Mouse (Mus musculus) lung, embryonic 14.5 days (tissue): ENCODE data around the gene St5. TPM values are rescaled to one million over a fixed set of nuclear protein-coding genes. Genes with fewer than 3 reads are reported as not detected.

Experiments used
- ATAC-seq: fragments of 200-750 bp; cut with Nextera tagmentation; 2 replicates; pipeline ENCODE4 v1.8.0; 2017; ENCODE audit warnings: mild to moderate bottlenecking, moderate TSS enrichment, moderate library complexity; ENCODE audit not compliant: insufficient read depth
- DNase-seq: peaks from one replicate; pipeline ENCODE4 v3.0.0-alpha.2; 2015
- H3K27ac ChIP-seq: fragments of 300-500 bp; sonication (generic); 2 replicates; pipeline ENCODE4 v1.5.1; 2014; ENCODE audit warnings: low read depth, mild to moderate bottlenecking, moderate library complexity
- H3K27me3 ChIP-seq: fragments of 300-500 bp; sonication (generic); 2 replicates; pipeline ENCODE4 v1.6.1; 2014; ENCODE audit warnings: low read length, control low read depth; ENCODE audit not compliant: insufficient read depth
- H3K36me3 ChIP-seq: fragments of 300-500 bp; sonication (generic); 2 replicates; pipeline ENCODE4 v1.6.1; 2014; ENCODE audit warnings: control low read depth; ENCODE audit not compliant: insufficient read depth
- H3K4me1 ChIP-seq: fragments of 300-500 bp; sonication (generic); 2 replicates; pipeline ENCODE4 v1.6.1; 2014; ENCODE audit warnings: antibody characterized with exemption, control low read depth; ENCODE audit not compliant: insufficient read depth
- H3K4me2 ChIP-seq: fragments of 300-500 bp; sonication (generic); 2 replicates; pipeline ENCODE4 v1.6.1; 2014; ENCODE audit warnings: mild to moderate bottlenecking
- H3K4me3 ChIP-seq: fragments of 300-500 bp; sonication (generic); 2 replicates; pipeline ENCODE4 v1.5.1; 2014; ENCODE audit warnings: low read depth, low read length
- H3K9ac ChIP-seq: fragments of 300-500 bp; sonication (generic); 2 replicates; pipeline ENCODE4 v1.6.1; 2014
- H3K9me3 ChIP-seq: fragments of 300-500 bp; sonication (generic); 2 replicates; pipeline ENCODE4 v1.6.1; 2016; ENCODE audit warnings: low read depth, low read length, control low read depth
- CTCF ChIP-seq: IDR thresholded peaks from 2 replicates; pipeline ENCODE4 v1.5.1; 2016; ENCODE audit warnings: antibody characterized with exemption, low read depth
- WGBS: fragments of 180-500 bp; shearing (Covaris S2); extraction: QIAGEN DNeasy Blood & Tissue Kit; methylation state at CpG from one replicate; pipeline ENCODE4 v1.1.7; 2014; 5-methylcytosine and 5-hydroxymethylcytosine counted together
- polyA plus RNA-seq: library from polyadenylated mRNA; unstranded; fragments of >200 nt; fragmentation: Nextera tagmentation; extraction: Ambion mirVana; gene quantifications from 2 replicates; pipeline ENCODE4 v1.2.1, GENCODE M21; 2014

Gene St5
- polyA plus RNA-seq, 1 experiment from 2014 or later: 68.6 TPM

- WGBS: 62% methylated on average over 3 of the region's 3 CpGs
- no peak overlapping the region for H3K4me3 ChIP-seq
- no peaks in the 10 kb centered on the region for H3K9me3 ChIP-seq
- H3K27me3 ChIP-seq: no peaks in the 10 kb centered on the region
- TF ChIP-seq CTCF: no peak
- H3K9ac ChIP-seq: no peak overlapping the region
- ATAC-seq (no peak), DNase-seq (no peak)
- H3K4me1 ChIP-seq: peaks cover 21% of the 10 kb centered on the region; the same call in 1 of the 2 replicates
- H3K27ac ChIP-seq: peak overlapping the region; percentile 21; the same call in 1 of the 2 replicates
- no peak overlapping the region for H3K4me2 ChIP-seq
- H3K36me3 ChIP-seq: no peaks in the 10 kb centered on the region
Observed at GRCm38 (mm10) chr7:109600702-109601101, 102.7 kb downstream of the St5 start.

- Histone ChIP-seq H3K27ac (no peak overlapping the region), H3K4me1 (peaks cover 21% of the 10 kb centered on the region; the same call in 1 of the 2 replicates), H3K4me2 (no peak overlapping the region), H3K9ac (no peak overlapping the region), H3K9me3 (no peaks in the 10 kb centered on the region), H3K36me3 (no peaks in the 10 kb centered on the region), H3K27me3 (no peaks in the 10 kb centered on the region), H3K4me3 (no peak overlapping the region)
- no peak for TF ChIP-seq CTCF
- DNase-seq (no peak), ATAC-seq (no peak)
- 76% methylated on average over 4 of the region's 4 CpGs for WGBS
Observed at GRCm38 (mm10) chr7:109599998-109600397, 103.4 kb downstream of the St5 start.

GRCm38 (mm10) chr7:109594845-109595531, 108.4 kb downstream of the St5 start:
- Histone ChIP-seq H3K27ac (no peak overlapping the region), H3K4me1 (peaks cover 14% of the 10 kb centered on the region; the same call in 1 of the 2 replicates), H3K4me2 (no peak overlapping the region), H3K36me3 (no peaks in the 10 kb centered on the region), H3K27me3 (no peaks in the 10 kb centered on the region), H3K4me3 (no peak overlapping the region), H3K9me3 (no peaks in the 10 kb centered on the region), H3K9ac (no peak overlapping the region)
- ATAC-seq: no peak; the same call in 1 of the 2 replicates
- no peak for DNase-seq
- no peak for TF ChIP-seq CTCF
- 75% methylated on average over 2 of the region's 2 CpGs for WGBS

- no peak overlapping the region for H3K4me3 ChIP-seq
- ATAC-seq: no peak
- no peak for TF ChIP-seq CTCF
- no peak for DNase-seq
- H3K9ac ChIP-seq: no peak overlapping the region
- H3K4me1 ChIP-seq: peaks cover 20% of the 10 kb centered on the region
- H3K9me3 ChIP-seq: no peaks in the 10 kb centered on the region
- no peak overlapping the region for H3K27ac ChIP-seq
- no peaks in the 10 kb centered on the region for H3K36me3 ChIP-seq
- no peaks in the 10 kb centered on the region for H3K27me3 ChIP-seq
- H3K4me2 ChIP-seq: no peak overlapping the region
Observed at GRCm38 (mm10) chr7:109593992-109594391, 109.4 kb downstream of the St5 start.

- Histone ChIP-seq H3K9me3 (no peaks in the 10 kb centered on the region), H3K27me3 (no peaks in the 10 kb centered on the region), H3K27ac (peak overlapping the region; percentile 64), H3K4me2 (no peak overlapping the region), H3K4me3 (no peak overlapping the region), H3K36me3 (no peaks in the 10 kb centered on the region), H3K9ac (no peak overlapping the region), H3K4me1 (peaks cover 25% of the 10 kb centered on the region)
- TF ChIP-seq CTCF: no peak
- ATAC-seq (peak; percentile 57), DNase-seq (peak; percentile 57)
- WGBS: 25% methylated on average over 4 of the region's 4 CpGs
Observed at GRCm38 (mm10) chr7:109592184-109592583, 111.2 kb downstream of the St5 start.

- WGBS: 65% methylated on average over 2 of the region's 2 CpGs
- ATAC-seq: no peak
- no peak for TF ChIP-seq CTCF
- no peak overlapping the region for H3K9ac ChIP-seq
- peaks cover 25% of the 10 kb centered on the region for H3K4me1 ChIP-seq
- no peak overlapping the region for H3K4me3 ChIP-seq
- no peaks in the 10 kb centered on the region for H3K9me3 ChIP-seq
- H3K27ac ChIP-seq: no peak overlapping the region; the same call in 1 of the 2 replicates
- DNase-seq: no peak
- no peak overlapping the region for H3K4me2 ChIP-seq
- H3K27me3 ChIP-seq: no peaks in the 10 kb centered on the region
- H3K36me3 ChIP-seq: no peaks in the 10 kb centered on the region
Observed at GRCm38 (mm10) chr7:109590576-109590975, 112.8 kb downstream of the St5 start.

- no peaks in the 10 kb centered on the region for H3K27me3 ChIP-seq
- no peak overlapping the region for H3K4me3 ChIP-seq
- peaks cover 25% of the 10 kb centered on the region for H3K4me1 ChIP-seq
- ATAC-seq (no peak; the same call in 1 of the 2 replicates), DNase-seq (peak; percentile 39)
- H3K9me3 ChIP-seq: no peaks in the 10 kb centered on the region
- no peak overlapping the region for H3K4me2 ChIP-seq
- TF ChIP-seq CTCF: no peak
- no peaks in the 10 kb centered on the region for H3K36me3 ChIP-seq
- no peak overlapping the region; the same call in 1 of the 2 replicates for H3K27ac ChIP-seq
- WGBS: 45% methylated on average over 6 of the region's 6 CpGs
- H3K9ac ChIP-seq: no peak overlapping the region
Observed at GRCm38 (mm10) chr7:109588990-109589389, 114.4 kb downstream of the St5 start.
